Mouse (Mus musculus) Patski (cell line): ENCODE data around the gene Soga3. TPM values are rescaled to one million over a fixed set of nuclear protein-coding genes. Genes with fewer than 3 reads are reported as not detected.

Source experiments
- ATAC-seq: fragments of 100-300 bp; one replicate; pipeline ENCODE4 v1.8.0; 2021
- CTCF ChIA-PET: fragments of 350-600 bp; sonication (Branson Sonifier 250); formaldehyde crosslinking; loops from one replicate; lab custom pipeline; 2022; ENCODE audit warnings: inconsistent platforms; lab: Charles Lee
- POLR2A ChIA-PET: fragments of 350-600 bp; sonication (Branson Sonifier 250); formaldehyde crosslinking; loops from one replicate; lab custom pipeline; 2022; ENCODE audit warnings: antibody characterized with exemption, inconsistent platforms; lab: Charles Lee
- DNase-seq: peaks from one replicate; pipeline ENCODE4 v3.0.0-alpha.2; 2011; ENCODE audit warnings: low read depth, low spot score
- H3K27me3 ChIP-seq: fragments of 371-371 bp; one replicate; pipeline ENCODE4 v1.5.1; 2021
- CTCF ChIP-seq: fragments of 100-300 bp; IDR thresholded peaks from one replicate; pipeline ENCODE4 v1.5.1; 2021
- in situ Hi-C: fragments of 300-500 bp; cut with MboI; formaldehyde crosslinking; loops from 3 replicates; pipeline ENCODE4 v1.11.1; 2018; ENCODE audit warnings: low pct_unique_long_range_greater_than_20kb, mixed read lengths
- polyA plus RNA-seq: library from polyadenylated mRNA; unstranded; gene quantifications from one replicate; pipeline ENCODE4 v1.2.3, GENCODE M21; 2021

Gene Soga3
- polyA plus RNA-seq, 1 experiment from 2014 or later: 0.96 TPM

- no peak for TF ChIP-seq CTCF
- in situ Hi-C loops: no loop called here
- no peak for ATAC-seq
- H3K27me3 ChIP-seq: no peaks in the 10 kb centered on the region
- ChIA-PET CTCF (no interaction called here), POLR2A (no interaction called here)
- no peak for DNase-seq
These were observed 30.1 kb downstream of the Soga3 start for GRCm38 (mm10) chr10:29173778-29174177.

- DNase-seq (no peak), ATAC-seq (no peak)
- POLR2A ChIA-PET: no interaction called here
- no peak for TF ChIP-seq CTCF
- in situ Hi-C loops: no loop called here
- CTCF ChIA-PET: no interaction called here
- no peaks in the 10 kb centered on the region for H3K27me3 ChIP-seq
These were observed 32.0 kb downstream of the Soga3 start for GRCm38 (mm10) chr10:29175656-29176055.

DNA sequence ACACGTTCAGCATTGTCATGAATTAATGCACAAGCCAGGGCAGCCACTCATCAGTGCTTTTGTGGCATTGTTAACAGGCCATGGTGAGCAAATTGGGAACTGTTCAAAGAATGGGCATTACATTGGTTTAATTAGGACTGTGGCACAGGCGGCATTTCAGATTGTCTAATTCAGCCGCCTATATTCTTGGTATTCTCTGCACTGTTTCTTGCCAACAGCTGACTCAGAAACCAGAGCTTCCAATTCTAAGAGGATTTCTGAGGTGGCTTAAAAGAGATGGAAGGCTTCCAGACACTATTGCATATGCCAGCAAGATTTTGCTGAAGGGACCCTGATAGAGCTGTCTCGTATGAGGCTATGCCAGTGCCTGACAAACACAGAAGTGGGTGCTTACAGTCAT, 33.2 kb downstream of the Soga3 start:
- ChIA-PET POLR2A (interaction anchor here (0.6 kb wide), 1 partner anchor 71 kb away, joined by 3 read pairs; no protein-coding TSS in a partner anchor), CTCF (no interaction called here)
- in situ Hi-C loops: no loop called here
- no peak for DNase-seq
- no peak for ATAC-seq
- H3K27me3 ChIP-seq: no peaks in the 10 kb centered on the region
- TF ChIP-seq CTCF: no peak

DNA sequence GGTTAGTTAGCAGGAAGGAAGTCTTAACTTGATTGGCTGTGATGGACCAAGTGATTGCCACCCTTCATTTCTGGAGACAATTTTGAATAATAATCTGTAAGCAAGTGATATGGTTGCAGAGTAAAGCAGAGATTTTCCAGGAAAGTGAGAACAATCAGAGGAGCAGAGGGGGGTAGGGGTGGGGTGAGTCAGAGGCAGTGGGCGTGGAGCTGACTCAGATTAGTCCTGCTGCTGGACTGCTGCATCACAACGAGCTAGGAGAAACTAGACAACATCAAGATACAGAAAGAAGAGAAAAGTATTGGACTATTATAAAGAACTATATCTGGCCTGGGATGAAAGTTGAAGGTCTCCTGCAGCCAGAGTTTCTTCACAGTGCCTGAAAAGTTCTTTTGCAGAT, 34.4 kb downstream of the Soga3 start:
- POLR2A ChIA-PET: interaction anchor here (0.5 kb wide), 1 partner anchor 535 kb away, joined by 4 read pairs; no protein-coding TSS in a partner anchor
- DNase-seq (no peak), ATAC-seq (peak; percentile 54)
- TF ChIP-seq CTCF: no peak
- H3K27me3 ChIP-seq: no peaks in the 10 kb centered on the region
- CTCF ChIA-PET: no interaction called here
- in situ Hi-C loops: no loop called here

GRCm38 (mm10) chr10:29180210-29180609, 36.6 kb downstream of the Soga3 start:
- no peak for DNase-seq
- H3K27me3 ChIP-seq: no peaks in the 10 kb centered on the region
- in situ Hi-C loops: no loop called here
- no peak for TF ChIP-seq CTCF
- CTCF ChIA-PET: interaction anchor here (1.3 kb wide), 1 partner anchor 34 kb away, joined by 5 read pairs; no protein-coding TSS in a partner anchor
- no peak for ATAC-seq
- POLR2A ChIA-PET: no interaction called here

- POLR2A ChIA-PET: no interaction called here
- CTCF ChIA-PET: no interaction called here
- no peaks in the 10 kb centered on the region for H3K27me3 ChIP-seq
- no peak for ATAC-seq
- in situ Hi-C loops: no loop called here
- no peak for TF ChIP-seq CTCF
- DNase-seq: no peak
These were observed 37.4 kb downstream of the Soga3 start for GRCm38 (mm10) chr10:29181046-29181445.

DNA sequence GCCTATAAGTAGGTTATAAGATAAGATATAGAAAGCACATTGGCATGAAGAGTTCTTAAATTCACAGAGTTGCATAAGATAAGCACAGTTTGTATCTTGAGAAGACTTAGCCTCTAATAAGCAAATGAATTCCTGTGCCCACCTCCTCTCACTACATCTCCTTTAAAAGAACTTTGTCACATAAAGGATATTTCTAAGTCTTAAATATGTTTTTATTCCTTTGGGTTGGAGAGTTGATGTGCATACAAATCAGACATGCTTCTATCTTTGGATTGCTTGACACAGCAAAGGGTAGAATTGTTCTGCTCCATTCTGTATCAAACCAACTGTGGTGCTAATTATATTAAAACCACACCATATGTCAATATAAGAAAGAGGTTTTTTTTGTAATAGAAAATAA, 50.1 kb downstream of the Soga3 start:
- ChIA-PET POLR2A (no interaction called here), CTCF (no interaction called here)
- in situ Hi-C loops: no loop called here
- TF ChIP-seq CTCF: no peak
- peaks cover 6% of the 10 kb centered on the region for H3K27me3 ChIP-seq
- ATAC-seq (no peak), DNase-seq (no peak)

DNA sequence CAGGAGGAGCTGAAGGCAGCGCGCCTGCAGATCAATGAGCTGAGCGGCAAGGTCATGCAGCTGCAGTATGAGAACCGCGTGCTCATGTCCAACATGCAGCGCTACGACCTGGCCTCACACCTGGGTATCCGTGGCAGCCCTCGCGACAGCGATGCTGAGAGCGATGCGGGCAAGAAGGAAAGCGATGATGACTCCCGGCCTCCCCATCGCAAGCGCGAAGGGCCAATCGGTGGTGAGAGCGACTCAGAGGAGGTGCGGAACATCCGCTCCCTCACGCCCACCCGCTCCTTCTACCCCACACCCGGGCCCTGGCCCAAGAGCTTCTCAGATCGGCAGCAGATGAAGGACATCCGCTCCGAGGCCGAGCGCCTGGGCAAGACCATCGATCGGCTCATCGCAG, 53.2 kb downstream of the Soga3 start:
- CTCF ChIA-PET: no interaction called here
- POLR2A ChIA-PET: no interaction called here
- no peak for DNase-seq
- in situ Hi-C loops: no loop called here
- no peak for TF ChIP-seq CTCF
- peaks cover 9% of the 10 kb centered on the region for H3K27me3 ChIP-seq
- no peak for ATAC-seq

GRCm38 (mm10) chr10:29198642-29199041, 55.0 kb downstream of the Soga3 start, which contains the start of gene Gm49353:
Gm49353 (plus strand) TSS chr10:29198954.
- H3K27me3 ChIP-seq: peaks cover 9% of the 10 kb centered on the region
- ATAC-seq (no peak), DNase-seq (no peak)
- ChIA-PET POLR2A (no interaction called here), CTCF (no interaction called here)
- in situ Hi-C loops: no loop called here
- no peak for TF ChIP-seq CTCF

GRCm38 (mm10) chr10:29199835-29200234, 56.2 kb downstream of the Soga3 start:
- peaks cover 12% of the 10 kb centered on the region for H3K27me3 ChIP-seq
- DNase-seq (no peak), ATAC-seq (no peak)
- no peak for TF ChIP-seq CTCF
- POLR2A ChIA-PET: no interaction called here
- in situ Hi-C loops: no loop called here
- CTCF ChIA-PET: no interaction called here

GRCm38 (mm10) chr10:29200609-29201008, 57.0 kb downstream of the Soga3 start:
- no peak for TF ChIP-seq CTCF
- peaks cover 12% of the 10 kb centered on the region for H3K27me3 ChIP-seq
- no peak for DNase-seq
- ChIA-PET POLR2A (no interaction called here), CTCF (no interaction called here)
- in situ Hi-C loops: no loop called here
- no peak for ATAC-seq

GRCm38 (mm10) chr10:29206730-29207129, 63.1 kb downstream of the Soga3 start:
- POLR2A ChIA-PET: no interaction called here
- DNase-seq: no peak
- ATAC-seq: peak; percentile 93
- CTCF ChIA-PET: interaction anchor here (0.7 to 1.4 kb wide), 3 partner anchors 12 to 303 kb away, joined by 3 to 4 read pairs (median 4); no protein-coding TSS in a partner anchor
- TF ChIP-seq CTCF: peak; percentile 68
- in situ Hi-C loops: no loop called here
- peaks cover 3% of the 10 kb centered on the region for H3K27me3 ChIP-seq
